Mouse (Mus musculus) B cell, adult 2 months (primary cell): ENCODE measurements around the gene Olfr891.
"Not testable (repeated sequence)": the region's sequence is repeated elsewhere in the genome, so short reads cannot be mapped to it uniquely, and the experiment has no call there.

Source experiments
- DNase-seq, 2 experiments: peaks; one replicate each; pipeline ENCODE4 v3.0.0; 2022

Gene Olfr891

DNA sequence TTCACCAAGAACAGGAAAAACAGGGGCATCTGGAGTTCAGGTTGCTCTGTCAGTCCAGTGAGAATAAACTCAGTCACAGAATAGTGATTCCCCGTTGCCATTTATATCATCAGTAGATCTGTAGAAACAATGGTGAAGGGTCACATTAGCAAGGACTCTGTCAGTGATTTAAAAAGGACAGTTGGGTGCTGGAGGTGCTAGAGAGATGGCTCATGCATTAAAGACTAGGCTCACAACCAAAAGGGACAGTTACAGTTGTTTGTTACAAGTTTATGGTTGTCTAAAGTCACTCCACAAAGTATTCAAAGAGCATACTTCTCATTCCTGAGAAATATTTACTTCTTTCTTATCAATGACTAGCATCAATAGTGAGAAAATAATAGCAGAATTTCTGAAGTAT lies at the start of gene Olfr891:
Gene Olfr891, minus strand, starts transcription at position 101 of the 400 bp plus-strand sequence.
- no peak for DNase-seq

DNA sequence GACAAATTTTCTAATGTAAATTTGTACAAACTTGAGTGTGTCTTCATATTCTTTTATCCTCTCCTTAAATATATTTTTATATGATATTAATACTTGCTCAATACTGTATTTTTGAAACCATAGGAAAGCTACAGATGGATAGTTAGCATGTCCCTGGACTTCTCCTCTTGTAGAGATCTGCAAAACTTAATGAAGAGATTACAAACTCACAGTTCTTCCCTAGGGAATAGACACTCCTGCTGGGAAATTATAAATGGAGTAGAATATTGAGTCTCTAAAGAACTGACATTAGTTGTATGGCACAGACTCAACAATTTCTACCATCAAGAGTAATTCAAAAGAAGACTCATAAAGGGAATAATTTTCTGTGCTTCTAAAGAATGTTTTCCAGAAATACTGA lies 37.1 kb upstream of the Olfr891 start, which contains the start of gene Olfr894:
Gene Olfr894, plus strand, starts transcription at position 301 of the 400 bp plus-strand sequence.
- DNase-seq: no peak

DNA sequence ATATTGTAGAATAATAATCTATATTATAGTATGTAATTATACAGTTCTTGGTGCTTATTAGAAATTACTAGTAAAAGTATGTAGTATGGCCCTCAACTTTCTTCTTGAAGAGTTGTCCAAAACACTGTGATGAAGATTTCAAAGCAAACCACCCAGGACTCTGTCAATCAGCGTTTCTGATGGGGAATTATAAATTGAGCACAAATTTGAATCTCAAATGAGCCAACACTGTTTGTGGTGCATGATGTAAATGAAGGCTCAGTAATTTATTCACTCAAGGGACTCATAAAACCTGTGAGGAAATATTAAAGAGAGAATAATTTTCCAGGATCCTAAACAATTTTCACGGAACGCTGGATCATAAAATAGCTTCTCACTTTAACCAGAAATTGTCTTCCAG lies 27.4 kb upstream of the Olfr891 start, which contains the start of gene Olfr893:
Gene Olfr893, plus strand, starts transcription at position 301 of the 400 bp plus-strand sequence.
- DNase-seq: no peak

DNA sequence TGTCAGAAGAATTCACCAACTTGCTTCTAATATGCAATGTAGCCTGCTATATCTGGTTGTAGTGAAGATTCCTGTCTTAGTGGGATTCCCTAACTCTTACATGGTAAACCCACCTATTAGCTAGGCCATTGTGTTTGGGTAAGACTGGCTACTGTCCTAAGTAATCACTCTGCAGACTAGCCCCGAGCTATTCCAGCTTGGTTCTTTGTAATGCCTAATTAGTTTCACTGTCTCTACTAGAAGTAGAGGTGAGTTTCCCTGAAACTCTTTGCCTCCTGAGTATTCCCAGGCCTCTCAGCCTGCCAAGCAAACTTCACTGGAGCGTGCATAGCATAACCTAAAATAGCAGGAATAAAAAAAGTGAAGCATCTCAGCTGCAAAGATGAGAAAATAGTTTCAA lies 12.3 kb downstream of the Olfr891 start:
- DNase-seq: not testable (repeated sequence)

DNA sequence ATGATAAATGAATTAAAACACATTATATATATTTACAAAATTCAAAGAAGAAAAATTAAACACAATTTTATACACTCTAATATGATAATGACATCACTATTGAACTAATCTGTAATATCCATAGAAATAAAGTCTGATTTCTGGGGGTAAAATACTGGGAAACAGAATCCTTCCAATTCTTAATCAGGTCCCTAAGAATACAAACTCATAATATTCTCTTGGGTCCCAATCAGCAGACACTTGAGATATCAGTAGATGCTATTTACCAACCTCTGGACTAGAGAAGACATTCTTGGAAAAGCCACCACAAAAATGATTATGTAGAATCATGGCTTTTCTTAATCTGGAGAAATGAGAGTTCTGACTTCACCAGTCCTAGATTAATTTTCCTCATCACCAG lies 38.4 kb downstream of the Olfr891 start, which contains the start of gene Olfr890:
Gene Olfr890, plus strand, starts transcription at position 301 of the 400 bp plus-strand sequence.
- no peak for DNase-seq
